30 mouse cellular contexts compared by ENCODE assay signal in the genomic region with DNA sequence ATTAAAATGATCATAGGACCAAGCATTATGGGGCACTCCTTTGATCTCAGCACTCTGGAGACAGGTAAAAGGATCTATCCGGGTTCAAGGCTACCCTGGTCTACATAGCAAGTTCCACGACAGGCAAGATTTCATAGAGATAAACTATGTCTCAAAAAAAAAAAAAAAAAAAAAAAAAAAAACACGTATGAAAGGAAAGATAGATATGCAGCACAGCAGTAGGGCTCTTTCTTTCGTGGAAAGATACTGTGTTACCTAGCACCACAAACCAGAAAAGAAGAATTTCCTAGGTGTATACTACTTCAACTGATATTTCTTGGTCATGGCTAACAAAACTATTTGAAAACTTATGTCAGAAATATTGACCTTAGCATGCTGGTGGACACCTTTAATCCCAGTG.
"Had no signal": no experiment of that assay in that cellular context is flagged by ENCODE, and none has a peak within 500 bp of the region (broad histone marks: within the 10 kb centered on the region; RNA-seq: fewer than 3 reads in every experiment).

No protein-coding gene starts in this region.

- H3K4me3 ChIP-seq: limb, embryonic 10.5 days; limb, embryonic 12.5 days; limb, embryonic 13.5 days; limb, embryonic 15.5 days; liver, embryonic 12.5 days; liver, embryonic 13.5 days; liver, embryonic 15.5 days; lung, embryonic 15.5 days; megakaryocyte, embryonic 14.5 days; midbrain, embryonic 12.5 days; midbrain, embryonic 13.5 days; midbrain, embryonic 15.5 days; myocyte; neural tube, embryonic 12.5 days had no signal

- H3K9me3 ChIP-seq: limb, embryonic 10.5 days; limb, embryonic 12.5 days; limb, embryonic 13.5 days; limb, embryonic 15.5 days; liver, embryonic 12.5 days; liver, embryonic 13.5 days; liver, embryonic 15.5 days; lung, embryonic 15.5 days; megakaryocyte, embryonic 14.5 days; midbrain, embryonic 12.5 days; midbrain, embryonic 13.5 days; midbrain, embryonic 15.5 days; neural tube, embryonic 12.5 days had no signal

- H3K9ac ChIP-seq: limb, embryonic 12.5 days; limb, embryonic 13.5 days; limb, embryonic 15.5 days; liver, embryonic 12.5 days; liver, embryonic 13.5 days; liver, embryonic 14.5 days; liver, embryonic 15.5 days; liver, postnatal 0 days; lung, embryonic 14.5 days; lung, embryonic 15.5 days; midbrain, embryonic 12.5 days; midbrain, embryonic 13.5 days; midbrain, embryonic 15.5 days; neural tube, embryonic 12.5 days had no signal

- DNase-seq: left cerebral cortex, postnatal 4 days; liver; liver, embryonic 13.5 days; liver, postnatal 0 days; lung, adult 18-20 months; lung, adult 2 months; lung, embryonic 14.5 days; lung, postnatal 10 days; lung, postnatal 14 days; lung, postnatal 36 days; lung, postnatal 4 days; midbrain, embryonic 14.5 days had no signal

- H3K4me2 ChIP-seq: limb, embryonic 12.5 days; limb, embryonic 13.5 days; limb, embryonic 15.5 days; liver, embryonic 11.5 days; liver, embryonic 12.5 days; liver, embryonic 13.5 days; liver, embryonic 15.5 days; lung, embryonic 14.5 days; lung, embryonic 15.5 days; midbrain, embryonic 12.5 days; midbrain, embryonic 13.5 days; midbrain, embryonic 15.5 days; neural tube, embryonic 12.5 days had no signal

- H3K27me3 ChIP-seq: limb, embryonic 12.5 days; limb, embryonic 13.5 days; limb, embryonic 15.5 days; liver, embryonic 12.5 days; liver, embryonic 13.5 days; liver, embryonic 15.5 days; lung, embryonic 15.5 days; megakaryocyte, embryonic 14.5 days; midbrain, embryonic 12.5 days; midbrain, embryonic 13.5 days; midbrain, embryonic 15.5 days; neural tube, embryonic 12.5 days had no signal

- H3K27ac ChIP-seq: limb, embryonic 10.5 days; limb, embryonic 12.5 days; limb, embryonic 13.5 days; limb, embryonic 15.5 days; liver, embryonic 12.5 days; liver, embryonic 13.5 days; liver, embryonic 14.5 days; liver, embryonic 15.5 days; lung, embryonic 15.5 days; macrophage; midbrain, embryonic 12.5 days; midbrain, embryonic 13.5 days; midbrain, embryonic 15.5 days; neural tube, embryonic 12.5 days had no signal

- ATAC-seq: liver, embryonic 12.5 days; liver, postnatal 0 days; lung, postnatal 0 days; midbrain, embryonic 13.5 days; midbrain, embryonic 15.5 days; midbrain, embryonic 16.5 days had no signal

- H3K4me1 ChIP-seq: limb, embryonic 10.5 days; limb, embryonic 12.5 days; limb, embryonic 13.5 days; limb, embryonic 15.5 days; liver, embryonic 12.5 days; liver, embryonic 13.5 days; liver, embryonic 15.5 days; lung, embryonic 15.5 days; midbrain, embryonic 12.5 days; midbrain, embryonic 13.5 days; midbrain, embryonic 15.5 days; neural tube, embryonic 12.5 days had no signal
